Mouse (Mus musculus) erythroblast, embryonic 14.5 days (primary cell): ENCODE data around the gene Glyctk.

Source experiments
- GATA1 ChIP-seq: IDR thresholded peaks from 2 replicates; pipeline ENCODE4 v1.6.1; 2012; ENCODE audit warnings: low read length, inconsistent platforms, mixed read lengths
- TAL1 ChIP-seq: IDR thresholded peaks from 3 replicates; pipeline ENCODE4 v1.6.1; 2012; ENCODE audit warnings: low read length, inconsistent platforms, mixed read lengths

DNA sequence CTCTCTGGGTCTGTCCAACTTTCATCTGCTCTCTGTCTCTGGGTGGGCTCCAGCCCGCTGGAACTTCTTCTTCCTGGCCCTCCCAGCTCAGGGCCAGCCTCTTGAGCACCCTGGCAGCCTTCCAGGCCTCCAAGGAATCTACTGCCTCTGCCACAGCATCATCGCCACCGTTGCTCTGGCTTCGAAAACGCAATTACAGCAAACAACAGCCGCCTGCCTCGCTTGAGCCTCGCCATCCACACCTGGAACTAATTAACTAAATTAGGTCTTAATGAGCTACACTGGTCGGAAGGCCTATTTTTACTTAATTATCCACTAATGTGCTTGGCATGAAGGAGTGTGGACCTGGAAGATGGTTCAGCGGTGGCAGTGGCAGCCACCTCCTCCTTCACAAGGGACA is 18.2 kb downstream of the Glyctk start:
- TF ChIP-seq GATA1 (no peak), TAL1 (no peak)
